Mouse (Mus musculus): ENCODE results near the gene Stard3nl. TPM values are rescaled to one million over a fixed set of nuclear protein-coding genes. Genes with fewer than 3 reads are reported as not detected.
"Not testable (repeated sequence)": the region's sequence is repeated elsewhere in the genome, so short reads cannot be mapped to it uniquely, and the experiment has no call there.

Stard3nl gene
- total RNA-seq, 1 experiment = 64.5 TPM

- Histone ChIP-seq H3K9me3 (ENCODE audit: control insufficient read depth, insufficient read depth, low read depth, low read length) (no peaks in the 10 kb centered on the region), H3K4me3 (ENCODE audit: insufficient read depth in 1 of 2, low read depth in 1 of 2, low read length in 2 of 2, poor library complexity in 1 of 2, severe bottlenecking in 1 of 2) (no peak overlapping the region), H3K9ac (ENCODE audit: insufficient read depth, low read depth, low read length, poor library complexity, severe bottlenecking) (no peak overlapping the region), H3K27ac (ENCODE audit: insufficient read depth, low read depth, low read length, poor library complexity, severe bottlenecking) (no peak overlapping the region), H3K4me1 (ENCODE audit: control insufficient read depth in 2 of 2, insufficient read depth in 2 of 2, low read length in 2 of 2, poor library complexity in 1 of 2) (no peaks in the 10 kb centered on the region), H3K36me3 (ENCODE audit: control insufficient read depth, insufficient read depth, low read length, poor library complexity, severe bottlenecking) (peaks cover 23% of the 10 kb centered on the region)
- in situ Hi-C loops (cut with MboI; ENCODE audit: low sequenced_read_pairs in 2 of 2, unreplicated experiment in 2 of 2) = loop anchor here (25.0 kb wide), 1 partner anchor 281 kb away; no protein-coding TSS in a partner anchor
- no peak for DNase-seq (ENCODE audit: low read depth, low spot score)
- TF ChIP-seq ZC3H11A (IDR thresholded peaks at IDR 0.05; ENCODE audit: borderline replicate concordance, low read depth, low read length) (no peak), CHD2 (IDR thresholded peaks at IDR 0.05; ENCODE audit: low read depth, low read length) (no peak), MAFK (IDR thresholded peaks at IDR 0.05; ENCODE audit: insufficient read depth, low read depth, low read length) (no peak), ZNF384 (IDR thresholded peaks at IDR 0.05; ENCODE audit: low read depth, low read length) (no peak), HCFC1 (IDR thresholded peaks at IDR 0.05; ENCODE audit: borderline replicate concordance, insufficient read depth, low read length) (no peak)
These were observed 38.9 kb downstream of the Stard3nl start for GRCm38 (mm10) chr13:19356720-19357119.

- no peaks in the 10 kb centered on the region for H3K4me1 ChIP-seq (ENCODE audit: control insufficient read depth in 2 of 2, insufficient read depth in 2 of 2, low read length in 2 of 2, poor library complexity in 1 of 2)
- no peak for TF ChIP-seq ZC3H11A (IDR thresholded peaks at IDR 0.05; ENCODE audit: borderline replicate concordance, low read depth, low read length)
- no peak for TF ChIP-seq MAFK (IDR thresholded peaks at IDR 0.05; ENCODE audit: insufficient read depth, low read depth, low read length)
- TF ChIP-seq HCFC1 (IDR thresholded peaks at IDR 0.05; ENCODE audit: borderline replicate concordance, insufficient read depth, low read length) = no peak
- TF ChIP-seq ZNF384 (IDR thresholded peaks at IDR 0.05; ENCODE audit: low read depth, low read length) = no peak
- TF ChIP-seq CHD2 (IDR thresholded peaks at IDR 0.05; ENCODE audit: low read depth, low read length) = no peak
These were observed 39.5 kb downstream of the Stard3nl start for GRCm38 (mm10) chr13:19356120-19356519.

GRCm38 (mm10) chr13:19352795-19353194 lies 42.8 kb downstream of the Stard3nl start:
- H3K4me1 ChIP-seq (ENCODE audit: control insufficient read depth in 2 of 2, insufficient read depth in 2 of 2, low read length in 2 of 2, poor library complexity in 1 of 2) = no peaks in the 10 kb centered on the region
- H3K9me3 ChIP-seq (ENCODE audit: control insufficient read depth, insufficient read depth, low read depth, low read length) = no peaks in the 10 kb centered on the region
- peaks cover 10% of the 10 kb centered on the region; the same call in 1 of the 2 replicates for H3K36me3 ChIP-seq (ENCODE audit: control insufficient read depth, insufficient read depth, low read length, poor library complexity, severe bottlenecking)
- no peak for DNase-seq (ENCODE audit: low read depth, low spot score)
- TF ChIP-seq CHD2 (IDR thresholded peaks at IDR 0.05; ENCODE audit: low read depth, low read length) = no peak
- no peak overlapping the region for H3K4me3 ChIP-seq (ENCODE audit: insufficient read depth in 1 of 2, low read depth in 1 of 2, low read length in 2 of 2, poor library complexity in 1 of 2, severe bottlenecking in 1 of 2)
- no peak overlapping the region for H3K27ac ChIP-seq (ENCODE audit: insufficient read depth, low read depth, low read length, poor library complexity, severe bottlenecking)
- no peak overlapping the region for H3K9ac ChIP-seq (ENCODE audit: insufficient read depth, low read depth, low read length, poor library complexity, severe bottlenecking)
- in situ Hi-C loops (cut with MboI; ENCODE audit: low sequenced_read_pairs in 2 of 2, unreplicated experiment in 2 of 2) = loop anchor here (25.0 kb wide), 1 partner anchor 285 kb away; no protein-coding TSS in a partner anchor

More at GRCm38 (mm10) chr13:19356120-19356519, 39.5 kb downstream of the Stard3nl start:
- H3K9me3 ChIP-seq (ENCODE audit: control insufficient read depth, insufficient read depth, low read depth, low read length) = no peaks in the 10 kb centered on the region
- peaks cover 23% of the 10 kb centered on the region for H3K36me3 ChIP-seq (ENCODE audit: control insufficient read depth, insufficient read depth, low read length, poor library complexity, severe bottlenecking)
- no peak overlapping the region for H3K27ac ChIP-seq (ENCODE audit: insufficient read depth, low read depth, low read length, poor library complexity, severe bottlenecking)
- DNase-seq (ENCODE audit: low read depth, low spot score) = no peak
- in situ Hi-C loops (cut with MboI; ENCODE audit: low sequenced_read_pairs in 2 of 2, unreplicated experiment in 2 of 2) = loop anchor here (25.0 kb wide), 1 partner anchor 281 kb away; no protein-coding TSS in a partner anchor
- H3K9ac ChIP-seq (ENCODE audit: insufficient read depth, low read depth, low read length, poor library complexity, severe bottlenecking) = no peak overlapping the region
- H3K4me3 ChIP-seq (ENCODE audit: insufficient read depth in 1 of 2, low read depth in 1 of 2, low read length in 2 of 2, poor library complexity in 1 of 2, severe bottlenecking in 1 of 2) = no peak overlapping the region

GRCm38 (mm10) chr13:19340356-19340755 lies 55.2 kb downstream of the Stard3nl start:
- DNase-seq (ENCODE audit: low read depth, low spot score); H3K27ac ChIP-seq (ENCODE audit: insufficient read depth, low read depth, low read length, poor library complexity, severe bottlenecking); H3K9ac ChIP-seq (ENCODE audit: insufficient read depth, low read depth, low read length, poor library complexity, severe bottlenecking); H3K9me3 ChIP-seq (ENCODE audit: control insufficient read depth, insufficient read depth, low read depth, low read length); in situ Hi-C loops (cut with MboI; ENCODE audit: low sequenced_read_pairs in 2 of 2, unreplicated experiment in 2 of 2); H3K36me3 ChIP-seq (ENCODE audit: control insufficient read depth, insufficient read depth, low read length, poor library complexity, severe bottlenecking); H3K4me1 ChIP-seq (ENCODE audit: control insufficient read depth in 2 of 2, insufficient read depth in 2 of 2, low read length in 2 of 2, poor library complexity in 1 of 2); H3K4me3 ChIP-seq (ENCODE audit: insufficient read depth in 1 of 2, low read depth in 1 of 2, low read length in 2 of 2, poor library complexity in 1 of 2, severe bottlenecking in 1 of 2): not testable (repeated sequence)

GRCm38 (mm10) chr13:19336310-19336709 lies 59.3 kb downstream of the Stard3nl start:
- DNase-seq (ENCODE audit: low read depth, low spot score); H3K27ac ChIP-seq (ENCODE audit: insufficient read depth, low read depth, low read length, poor library complexity, severe bottlenecking); H3K4me1 ChIP-seq (ENCODE audit: control insufficient read depth in 2 of 2, insufficient read depth in 2 of 2, low read length in 2 of 2, poor library complexity in 1 of 2); in situ Hi-C loops (cut with MboI; ENCODE audit: low sequenced_read_pairs in 2 of 2, unreplicated experiment in 2 of 2); H3K9ac ChIP-seq (ENCODE audit: insufficient read depth, low read depth, low read length, poor library complexity, severe bottlenecking); H3K4me3 ChIP-seq (ENCODE audit: insufficient read depth in 1 of 2, low read depth in 1 of 2, low read length in 2 of 2, poor library complexity in 1 of 2, severe bottlenecking in 1 of 2); H3K36me3 ChIP-seq (ENCODE audit: control insufficient read depth, insufficient read depth, low read length, poor library complexity, severe bottlenecking); H3K9me3 ChIP-seq (ENCODE audit: control insufficient read depth, insufficient read depth, low read depth, low read length): not testable (repeated sequence)

Other genes starting within 250 kb of the Stard3nl start
- gene Epdr1, start 224.1 kb upstream of the Stard3nl start, total RNA-seq (2012; rRNA removed) = 9.9 and 15.6 TPM in 2 replicates
- 6.4 and 11.0 TPM in 2 replicates for gene Sfrp4, start 227.3 kb upstream of the Stard3nl start, total RNA-seq (2012; rRNA removed)

All from ES-E14 (cell line).